Mouse (Mus musculus) stomach, postnatal 0 days (tissue): ENCODE measurements at regions not wholly inside any gene's neighbourhood (a gene's known extent, or its start where the extent isn't known, plus 50 kb on each side); places are given as distances from the start of the nearest gene placed in this dataset.

ENCODE experiments used
- ATAC-seq: fragments of 200-750 bp; cut with Nextera tagmentation; 2 replicates; pipeline ENCODE4 v1.8.0; 2017; ENCODE audit not compliant: low FRiP score, low TSS enrichment
- DNase-seq: peaks from one replicate; pipeline ENCODE4 v3.0.0-alpha.2; 2016; ENCODE audit warnings: low spot score
- H3K27ac ChIP-seq: fragments of 300-500 bp; sonication (generic); replicated peaks from 2 replicates; pipeline ENCODE4 v1.5.1; 2014; ENCODE audit warnings: mild to moderate bottlenecking, control low read depth
- H3K27me3 ChIP-seq: fragments of 300-500 bp; sonication (generic); 2 replicates; pipeline ENCODE4 v1.6.1; 2014; ENCODE audit warnings: low read length; ENCODE audit not compliant: control insufficient read depth, insufficient read depth
- H3K36me3 ChIP-seq: fragments of 300-500 bp; sonication (generic); 2 replicates; pipeline ENCODE4 v1.6.1; 2014; ENCODE audit warnings: low read length, mixed read lengths; ENCODE audit not compliant: control insufficient read depth, insufficient read depth
- H3K4me1 ChIP-seq: fragments of 300-500 bp; sonication (generic); replicated peaks from 2 replicates; pipeline ENCODE4 v1.6.1; 2014; ENCODE audit warnings: antibody characterized with exemption; ENCODE audit not compliant: control insufficient read depth, insufficient read depth
- H3K4me2 ChIP-seq: fragments of 300-500 bp; sonication (generic); replicated peaks from 2 replicates; pipeline ENCODE4 v1.6.1; 2014; ENCODE audit warnings: low read depth, mild to moderate bottlenecking, control low read depth, moderate library complexity
- H3K4me3 ChIP-seq: fragments of 300-500 bp; sonication (generic); 2 replicates; pipeline ENCODE4 v1.5.1; 2014; ENCODE audit warnings: low read depth, low read length, control low read depth
- H3K9ac ChIP-seq: fragments of 300-500 bp; sonication (generic); 2 replicates; pipeline ENCODE4 v1.6.1; 2014; ENCODE audit warnings: mild to moderate bottlenecking, low read length, control low read depth, mixed read lengths
- H3K9me3 ChIP-seq: fragments of 300-500 bp; sonication (generic); 2 replicates; pipeline ENCODE4 v1.6.1; 2016; ENCODE audit warnings: low read length; ENCODE audit not compliant: control insufficient read depth
- CTCF ChIP-seq: IDR thresholded peaks from 2 replicates; pipeline ENCODE4 v1.5.1; 2016; ENCODE audit warnings: antibody characterized with exemption, low read depth, mild to moderate bottlenecking, moderate library complexity
- EP300 ChIP-seq: optimal IDR thresholded peaks from 2 replicates; pipeline ENCODE3; 2016; ENCODE audit warnings: antibody characterized with exemption
- WGBS: fragments of 180-500 bp; shearing (Covaris S2); extraction: QIAGEN DNeasy Blood & Tissue Kit; methylation state at CpG from one replicate; pipeline ENCODE4 v1.1.7; 2014; 5-methylcytosine and 5-hydroxymethylcytosine counted together

GRCm38 (mm10) chr4:47580556-47580955 is 106.1 kb downstream of the Sec61b start:
- WGBS, result 85% methylated on average over 5 of the region's 5 CpGs

GRCm38 (mm10) chr4:47587256-47587655 is 112.8 kb downstream of the Sec61b start:
- DNase-seq (no peak), ATAC-seq (no peak)
- no peaks in the 10 kb centered on the region for H3K36me3 ChIP-seq
- no peaks in the 10 kb centered on the region for H3K27me3 ChIP-seq
- no peak overlapping the region for H3K4me3 ChIP-seq
- H3K9ac ChIP-seq, result no peak overlapping the region
- no peak overlapping the region for H3K27ac ChIP-seq
- WGBS, result 33% methylated on average over 5 of the region's 5 CpGs
- TF ChIP-seq CTCF, result no peak
- no peak for TF ChIP-seq EP300
- no peak overlapping the region for H3K4me2 ChIP-seq
- H3K9me3 ChIP-seq, result no peaks in the 10 kb centered on the region
- no peaks in the 10 kb centered on the region for H3K4me1 ChIP-seq

More at GRCm38 (mm10) chr4:47580556-47580955, 106.1 kb downstream of the Sec61b start:
- no peaks in the 10 kb centered on the region for H3K9me3 ChIP-seq
- TF ChIP-seq EP300, result no peak
- no peak for TF ChIP-seq CTCF
- no peaks in the 10 kb centered on the region for H3K4me1 ChIP-seq
- ATAC-seq, result no peak
- no peak overlapping the region for H3K9ac ChIP-seq
- H3K36me3 ChIP-seq, result no peaks in the 10 kb centered on the region
- no peak overlapping the region for H3K27ac ChIP-seq
- H3K4me3 ChIP-seq, result no peak overlapping the region
- no peak for DNase-seq
- H3K4me2 ChIP-seq, result no peak overlapping the region
- H3K27me3 ChIP-seq, result no peaks in the 10 kb centered on the region

- H3K4me3 ChIP-seq, result no peak overlapping the region
- H3K4me2 ChIP-seq, result no peak overlapping the region
- no peak overlapping the region for H3K27ac ChIP-seq
- H3K27me3 ChIP-seq, result no peaks in the 10 kb centered on the region
- H3K4me1 ChIP-seq, result no peaks in the 10 kb centered on the region
- 78% methylated on average over 11 of the region's 11 CpGs for WGBS
- H3K9ac ChIP-seq, result no peak overlapping the region
- no peaks in the 10 kb centered on the region for H3K9me3 ChIP-seq
- TF ChIP-seq EP300 (no peak), CTCF (no peak)
- DNase-seq, result no peak
- ATAC-seq, result no peak
- no peaks in the 10 kb centered on the region for H3K36me3 ChIP-seq
Measured at GRCm38 (mm10) chr4:47592271-47592986, 118.0 kb downstream of the Sec61b start.

- DNase-seq (no peak), ATAC-seq (no peak)
- Histone ChIP-seq H3K36me3 (no peaks in the 10 kb centered on the region), H3K9me3 (no peaks in the 10 kb centered on the region), H3K4me2 (no peak overlapping the region), H3K27ac (no peak overlapping the region), H3K9ac (no peak overlapping the region), H3K4me3 (no peak overlapping the region), H3K4me1 (no peaks in the 10 kb centered on the region), H3K27me3 (no peaks in the 10 kb centered on the region)
- no peak for TF ChIP-seq EP300
- 69% methylated on average over 7 of the region's 7 CpGs for WGBS
Measured at GRCm38 (mm10) chr4:47593155-47593554, 118.7 kb downstream of the Sec61b start.

DNA sequence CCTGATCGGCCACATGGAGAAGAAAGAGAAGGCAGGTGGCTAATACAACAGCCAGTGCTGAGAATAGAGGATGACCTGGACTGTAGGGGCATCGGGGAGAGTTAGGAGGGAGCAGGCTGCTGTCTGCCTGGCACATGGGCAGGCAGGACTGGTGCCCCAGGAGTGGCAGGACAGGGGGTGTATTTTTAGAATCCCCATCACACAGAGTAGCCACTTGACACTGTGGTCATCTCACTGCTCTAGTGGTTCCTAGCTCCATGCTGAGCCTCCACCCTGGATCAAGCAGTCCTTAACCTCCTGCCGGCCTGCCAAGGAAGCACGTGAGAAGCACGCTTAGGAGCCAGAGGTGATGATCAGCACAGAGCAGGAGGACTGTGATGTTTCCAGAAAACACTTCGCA is 119.7 kb downstream of the Sec61b start:
- Histone ChIP-seq H3K4me3 (no peak overlapping the region), H3K27ac (no peak overlapping the region), H3K4me1 (no peaks in the 10 kb centered on the region), H3K27me3 (no peaks in the 10 kb centered on the region), H3K9ac (no peak overlapping the region), H3K36me3 (no peaks in the 10 kb centered on the region), H3K4me2 (no peak overlapping the region), H3K9me3 (no peaks in the 10 kb centered on the region)
- TF ChIP-seq EP300 (no peak), CTCF (no peak)
- DNase-seq, result no peak
- no peak for ATAC-seq
- 85% methylated on average over 6 of the region's 6 CpGs for WGBS

- no peaks in the 10 kb centered on the region for H3K36me3 ChIP-seq
- no peak overlapping the region for H3K9ac ChIP-seq
- no peak for ATAC-seq
- no peak overlapping the region for H3K27ac ChIP-seq
- TF ChIP-seq EP300 (no peak), CTCF (no peak)
- 80% methylated on average over 10 of the region's 10 CpGs for WGBS
- H3K27me3 ChIP-seq, result no peaks in the 10 kb centered on the region
- DNase-seq, result no peak
- no peaks in the 10 kb centered on the region for H3K9me3 ChIP-seq
- no peak overlapping the region for H3K4me3 ChIP-seq
- no peak overlapping the region for H3K4me2 ChIP-seq
- H3K4me1 ChIP-seq, result no peaks in the 10 kb centered on the region
Measured at GRCm38 (mm10) chr4:47595841-47596240, 121.4 kb downstream of the Sec61b start.
